Mouse (Mus musculus): ENCODE data around the gene D8Ertd738e.

The D8Ertd738e gene

GRCm38 (mm10) chr8:84202938-84203917 is 46.3 kb downstream of the D8Ertd738e start:
- DNase-seq (ENCODE audit: low spot score): peak; percentile 80

- no peak for DNase-seq (ENCODE audit: low spot score)
Observed at GRCm38 (mm10) chr8:84202466-84202865, 47.1 kb downstream of the D8Ertd738e start.

GRCm38 (mm10) chr8:84201545-84202245 is 47.8 kb downstream of the D8Ertd738e start:
- no peak for DNase-seq (ENCODE audit: low spot score)

GRCm38 (mm10) chr8:84200652-84201544 is 48.6 kb downstream of the D8Ertd738e start:
- DNase-seq (ENCODE audit: low spot score): peak; percentile 66

- no peak for DNase-seq (ENCODE audit: low spot score)
Observed at GRCm38 (mm10) chr8:84200126-84200555, 49.4 kb downstream of the D8Ertd738e start.

GRCm38 (mm10) chr8:84199348-84200125 is 50.0 kb downstream of the D8Ertd738e start:
- no peak for DNase-seq (ENCODE audit: low spot score)

- DNase-seq (ENCODE audit: low spot score): no peak
Observed at GRCm38 (mm10) chr8:84198871-84199270, 50.6 kb downstream of the D8Ertd738e start.

- peak; percentile 97 for DNase-seq (ENCODE audit: low spot score)
Observed at GRCm38 (mm10) chr8:84197922-84198774, 51.4 kb downstream of the D8Ertd738e start.

- DNase-seq (ENCODE audit: low spot score): peak; percentile 97
Observed at GRCm38 (mm10) chr8:84197141-84197921, 52.2 kb downstream of the D8Ertd738e start.

Data from embryo, embryonic 10.5 days (tissue).